Mouse (Mus musculus) embryo, embryonic 11.5 days (tissue): Measurements from ENCODE around the gene Cyp17a1.

Experiments
- DNase-seq: peaks from one replicate; pipeline ENCODE4 v3.0.0-alpha.2; 2012; ENCODE audit warnings: low read depth, low spot score

Cyp17a1 gene

GRCm38 (mm10) chr19:46672766-46673418 lies at the start of gene Cyp17a1:
Cyp17a1 (minus strand) TSS chr19:46673172.
- no peak for DNase-seq

- no peak for DNase-seq
Observed at GRCm38 (mm10) chr19:46718150-46718549, 45.2 kb upstream of the Cyp17a1 start.

GRCm38 (mm10) chr19:46715016-46715415 lies 42.0 kb upstream of the Cyp17a1 start:
- no peak for DNase-seq

- no peak for DNase-seq
Observed at GRCm38 (mm10) chr19:46714234-46714633, 41.3 kb upstream of the Cyp17a1 start.

- no peak for DNase-seq
Observed at GRCm38 (mm10) chr19:46710614-46711013, 37.6 kb upstream of the Cyp17a1 start.

GRCm38 (mm10) chr19:46707296-46708151 lies 34.6 kb upstream of the Cyp17a1 start, which contains the start of gene As3mt:
As3mt (plus strand) TSS chr19:46707458.
- peak; percentile 43 for DNase-seq

GRCm38 (mm10) chr19:46706540-46707295 lies 33.7 kb upstream of the Cyp17a1 start:
- no peak for DNase-seq

GRCm38 (mm10) chr19:46705779-46706495 lies 33.0 kb upstream of the Cyp17a1 start:
- DNase-seq, result no peak

GRCm38 (mm10) chr19:46701156-46701555 lies 28.2 kb upstream of the Cyp17a1 start:
- no peak for DNase-seq

- DNase-seq, result no peak
Observed at GRCm38 (mm10) chr19:46699011-46699481, 26.1 kb upstream of the Cyp17a1 start.

GRCm38 (mm10) chr19:46697840-46698517 lies 25.0 kb upstream of the Cyp17a1 start:
- no peak for DNase-seq

- no peak for DNase-seq
Observed at GRCm38 (mm10) chr19:46696943-46697342, 24.0 kb upstream of the Cyp17a1 start.

- DNase-seq, result no peak
Observed at GRCm38 (mm10) chr19:46696482-46696881, 23.5 kb upstream of the Cyp17a1 start.

GRCm38 (mm10) chr19:46693146-46693545 lies 20.2 kb upstream of the Cyp17a1 start:
- no peak for DNase-seq

- DNase-seq, result no peak
Observed at GRCm38 (mm10) chr19:46691078-46691477, 18.1 kb upstream of the Cyp17a1 start.

- no peak for DNase-seq
Observed at GRCm38 (mm10) chr19:46690387-46690786, 17.4 kb upstream of the Cyp17a1 start.

- DNase-seq, result peak; percentile 69
Observed at GRCm38 (mm10) chr19:46689460-46690372, 16.7 kb upstream of the Cyp17a1 start, which contains the start of gene Borcs7. Borcs7 (plus strand) TSS chr19:46689906.

- no peak for DNase-seq
Observed at GRCm38 (mm10) chr19:46679720-46680383, 6.9 kb upstream of the Cyp17a1 start.

GRCm38 (mm10) chr19:46675641-46676040 lies 2.7 kb upstream of the Cyp17a1 start:
- no peak for DNase-seq
